Mouse (Mus musculus) small intestine, adult 2 months (tissue): ENCODE data around the gene Card19.

Experiments used
- CTCF ChIP-seq: fragments of 200-500 bp; IDR thresholded peaks from 2 replicates; pipeline ENCODE4 v1.5.1; 2012; ENCODE audit warnings: low read depth, mild to moderate bottlenecking, control low read depth, inconsistent platforms, low read length, moderate library complexity, mixed read lengths; ENCODE audit not compliant: insufficient replicate concordance, insufficient read length; ENCODE audit errors: extremely low read depth
- POLR2A ChIP-seq: fragments of 200-500 bp; IDR thresholded peaks from 2 replicates; pipeline ENCODE4 v1.6.1; 2012; ENCODE audit warnings: low read depth, mild to moderate bottlenecking, control low read depth, inconsistent platforms, low read length, moderate library complexity

DNA sequence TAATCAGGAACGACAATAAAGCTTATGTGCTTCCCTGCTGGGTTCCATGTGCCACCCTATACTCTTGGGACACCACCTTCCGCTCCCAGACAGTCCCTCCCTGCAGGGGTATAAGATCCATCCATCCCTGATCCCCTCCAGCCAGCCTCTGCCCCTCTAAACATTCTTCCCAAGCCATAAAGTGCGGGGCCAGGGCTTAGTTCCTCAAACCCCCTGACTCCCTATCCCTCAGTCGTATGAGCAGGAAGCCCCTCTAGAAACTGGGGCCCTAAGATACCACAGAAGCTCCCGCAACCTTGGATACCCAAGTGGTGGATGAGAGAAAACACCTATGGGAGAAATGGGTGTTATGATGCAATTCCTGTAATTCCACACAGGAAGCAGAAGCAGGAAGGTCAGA, 19.6 kb downstream of the Card19 start:
- TF ChIP-seq CTCF (no peak), POLR2A (no peak)
